Mouse (Mus musculus) ovary, postnatal 36 days (tissue): ENCODE measurements around the gene B4galnt1.
A peak's percentile ranks its signal among the peaks of the same experiment; 100 is the strongest.
"Not testable (repeated sequence)": the region's sequence is repeated elsewhere in the genome, so short reads cannot be mapped to it uniquely, and the experiment has no call there.

Source experiments
- DNase-seq: peaks from one replicate; pipeline ENCODE4 v3.0.0; 2022; ENCODE audit warnings: low spot score, mixed read lengths

B4galnt1 gene

DNA sequence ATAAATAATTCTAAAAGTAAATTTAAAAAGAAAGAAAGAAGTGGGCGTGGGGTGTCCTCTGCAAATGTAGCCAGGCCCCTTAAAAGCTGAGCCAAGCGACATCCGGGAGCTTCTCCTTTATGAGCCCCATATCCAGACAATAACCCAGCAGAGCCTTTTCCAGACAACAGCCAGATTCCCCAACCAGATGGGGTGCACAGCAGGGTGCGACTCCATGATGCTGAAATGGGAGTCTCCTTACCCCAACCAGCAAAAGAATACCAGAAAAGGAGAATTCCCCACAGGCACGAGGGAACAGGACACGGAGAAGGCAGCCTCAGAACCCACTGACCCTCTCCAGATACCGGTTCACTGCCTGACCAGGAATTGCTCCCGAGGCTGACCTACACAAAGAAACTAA is 21.8 kb upstream of the B4galnt1 start:
- DNase-seq: no peak

DNA sequence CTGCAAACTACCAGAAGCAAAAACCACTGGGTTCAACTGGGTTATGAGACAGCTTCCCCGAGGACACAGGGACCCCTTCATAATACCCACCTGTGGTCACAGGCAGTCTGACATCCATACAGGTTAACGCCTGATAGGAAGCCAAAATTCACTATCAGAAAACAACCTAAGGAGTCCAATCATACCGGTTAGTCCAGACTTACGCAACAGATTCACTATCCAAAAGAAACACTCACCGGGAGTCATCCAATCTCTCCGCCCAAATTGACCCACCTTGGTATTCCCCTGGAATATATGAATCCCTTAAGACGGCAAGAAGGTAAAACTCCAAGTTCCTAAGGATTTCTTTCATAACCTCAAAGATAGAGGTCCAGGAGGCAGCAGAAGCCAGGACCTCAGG is 20.5 kb upstream of the B4galnt1 start:
- DNase-seq: no peak

DNA sequence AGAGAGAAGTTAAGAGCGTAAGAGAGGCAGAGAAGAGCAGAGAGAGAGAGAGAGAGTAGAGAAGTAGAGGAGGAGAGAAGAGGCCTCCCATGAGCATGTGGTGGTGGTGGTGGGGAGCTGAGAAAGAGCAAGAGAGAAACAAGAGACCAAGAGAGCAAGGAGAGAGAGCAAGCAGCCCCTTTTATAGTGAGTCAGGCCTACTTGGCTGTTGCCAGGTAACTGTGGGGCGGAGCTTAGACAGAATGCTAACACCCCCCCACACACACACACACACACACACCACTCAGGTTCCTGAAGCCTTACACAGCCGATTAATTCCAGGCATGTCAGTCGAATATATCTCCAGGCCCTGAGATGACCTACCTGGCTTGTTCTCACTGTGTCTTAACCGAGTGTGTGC is 19.7 kb upstream of the B4galnt1 start:
- no peak for DNase-seq

DNA sequence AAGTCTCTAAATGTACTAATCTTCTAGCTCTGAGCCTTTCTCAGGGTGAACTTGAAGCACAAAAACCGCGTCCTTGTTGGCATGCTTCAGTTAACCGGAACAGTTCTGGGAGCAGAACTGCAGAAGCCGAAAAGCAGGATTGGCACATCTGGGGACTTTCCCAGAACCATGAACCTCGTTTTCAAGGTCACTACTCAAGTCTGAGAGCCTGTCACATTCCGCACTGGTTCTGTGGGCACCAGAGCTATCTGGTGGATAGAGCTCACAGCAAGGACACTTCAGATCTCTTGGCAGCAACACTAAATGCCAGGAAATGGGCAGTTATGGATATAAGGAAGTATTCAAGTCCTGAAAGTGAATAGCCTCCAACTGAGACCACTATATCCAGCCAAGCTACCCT is 17.9 kb upstream of the B4galnt1 start:
- DNase-seq: no peak

DNA sequence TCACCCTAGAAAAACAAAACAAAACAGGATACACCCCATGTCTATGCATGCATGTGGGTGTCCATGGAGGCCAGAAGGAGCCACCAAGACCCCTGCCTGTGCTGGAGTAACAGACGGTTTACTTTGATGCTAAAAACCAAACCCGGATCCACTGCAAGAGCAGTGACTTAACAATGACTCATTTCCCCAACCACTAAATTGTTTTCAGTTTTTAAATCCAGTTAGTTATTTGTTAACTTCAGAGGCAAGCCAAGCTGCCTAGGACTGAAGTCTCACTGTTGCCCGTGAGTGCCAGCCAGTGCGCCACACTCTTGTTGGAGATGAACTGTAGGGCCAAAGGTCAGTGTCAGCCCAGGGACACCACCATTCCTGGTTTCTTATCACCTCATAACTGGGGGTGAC is 14.6 kb upstream of the B4galnt1 start:
- no peak for DNase-seq

DNA sequence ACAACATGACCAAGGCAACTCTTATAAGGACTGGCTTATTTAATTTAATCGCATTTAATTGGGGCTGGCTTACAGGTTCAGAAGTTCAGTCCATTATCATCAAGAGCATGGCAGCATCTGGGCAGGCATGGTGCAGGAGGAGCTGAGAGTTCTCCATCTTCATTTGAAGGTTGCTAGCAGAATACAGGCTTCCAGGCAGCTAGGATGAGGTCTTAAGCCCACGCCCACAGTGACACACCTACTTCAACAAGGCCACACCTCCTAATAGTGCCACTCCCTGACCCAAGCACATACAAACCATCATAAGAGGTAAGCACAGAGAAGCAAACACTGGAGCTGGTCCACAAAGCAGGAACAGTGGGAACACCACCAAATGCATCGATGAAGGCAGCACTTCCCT is 13.8 kb upstream of the B4galnt1 start:
- not testable (repeated sequence) for DNase-seq

DNA sequence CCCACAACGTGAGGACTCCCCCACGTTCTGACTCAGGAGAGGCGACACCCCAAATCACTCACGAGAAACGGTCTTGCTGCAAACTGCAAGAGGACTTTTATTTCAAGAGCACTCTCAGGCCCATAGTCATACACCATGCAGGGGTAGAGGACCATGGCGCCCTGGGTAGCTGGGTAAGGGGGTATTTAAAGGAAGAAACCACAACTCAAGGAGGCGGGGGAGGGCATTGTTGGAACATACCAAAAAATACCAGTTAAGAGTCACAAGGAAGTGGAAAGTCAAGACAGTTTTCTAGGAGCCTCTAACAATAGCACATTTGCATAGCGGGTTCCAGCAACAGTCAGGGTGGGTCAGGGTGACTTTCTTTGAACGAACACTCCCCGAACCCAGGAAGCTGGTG is 12.5 kb upstream of the B4galnt1 start:
- DNase-seq: not testable (repeated sequence)

DNA sequence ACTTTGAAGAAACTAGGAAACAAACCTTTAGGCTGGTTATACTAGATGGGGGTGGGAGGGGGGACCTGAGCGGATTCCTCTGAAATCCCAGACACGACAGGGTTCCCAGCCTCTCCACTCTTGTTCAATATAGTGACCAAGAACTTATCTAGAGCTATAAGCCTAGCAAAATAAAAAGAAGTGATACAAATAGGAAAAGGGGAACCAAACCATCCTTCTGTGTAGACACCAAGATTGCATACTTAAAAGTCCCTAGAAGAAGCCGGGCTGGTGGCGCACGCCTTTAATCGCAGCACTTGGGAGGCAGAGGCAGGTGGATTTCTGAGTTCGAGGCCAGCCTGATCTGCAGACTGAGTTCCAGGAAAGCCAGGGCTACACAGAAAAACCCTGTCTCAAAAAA is 11.7 kb upstream of the B4galnt1 start:
- no peak for DNase-seq

DNA sequence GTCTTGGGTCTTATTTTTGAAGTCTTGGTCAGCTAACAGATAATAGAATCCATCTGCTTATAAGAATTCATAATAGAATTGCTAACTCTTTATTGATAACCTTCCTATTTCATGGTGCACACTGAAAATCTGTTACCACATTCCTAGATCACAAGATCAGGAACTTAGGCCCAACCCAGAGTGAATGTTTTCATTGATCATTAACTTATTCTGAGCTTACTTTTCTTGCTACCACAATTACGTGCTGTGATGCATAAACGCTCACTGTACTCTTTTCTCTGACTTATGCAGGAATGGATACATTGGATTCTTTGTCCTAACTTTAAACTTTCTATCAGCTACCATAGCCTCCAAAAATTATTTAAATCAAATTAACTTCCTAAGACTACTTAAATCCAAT is 10.8 kb upstream of the B4galnt1 start:
- DNase-seq: no peak

DNA sequence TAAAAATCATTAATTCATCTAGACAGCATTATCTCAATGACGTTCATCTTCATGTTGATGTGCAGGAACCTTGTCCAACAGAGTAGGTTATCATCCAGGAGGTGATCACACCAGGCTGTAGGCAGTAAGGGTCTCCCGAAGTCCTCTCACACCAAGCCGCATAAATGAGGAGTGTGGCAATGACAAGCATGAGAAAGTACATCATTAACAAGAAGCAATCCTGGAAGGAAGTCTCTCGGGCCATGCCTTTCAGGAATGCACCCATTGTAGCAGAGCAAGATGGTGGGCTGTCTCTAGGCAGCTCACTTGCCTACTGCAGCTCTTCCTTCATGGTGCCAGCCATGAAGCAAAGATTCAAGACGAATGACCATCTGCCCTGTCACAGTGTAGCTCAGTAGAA is 10.4 kb upstream of the B4galnt1 start:
- no peak for DNase-seq

DNA sequence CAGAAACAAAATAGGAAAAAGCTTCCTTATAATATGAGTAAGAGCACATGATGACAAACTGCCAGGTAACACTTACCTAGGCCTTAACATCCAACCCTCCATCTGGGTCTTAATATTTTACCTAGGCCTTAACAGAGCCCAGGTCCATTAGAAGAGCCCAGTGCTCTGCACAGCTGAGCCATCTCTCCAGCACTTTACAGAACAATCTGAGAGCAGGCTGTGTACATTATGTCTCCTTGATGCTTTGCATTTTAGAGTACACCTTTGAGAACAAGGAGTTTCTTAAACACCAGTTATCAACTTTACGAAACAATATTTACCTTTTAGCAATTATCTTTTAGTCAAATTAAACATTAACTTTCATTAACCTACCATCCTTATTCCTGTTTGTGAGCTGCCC is 8.9 kb upstream of the B4galnt1 start:
- DNase-seq: no peak

DNA sequence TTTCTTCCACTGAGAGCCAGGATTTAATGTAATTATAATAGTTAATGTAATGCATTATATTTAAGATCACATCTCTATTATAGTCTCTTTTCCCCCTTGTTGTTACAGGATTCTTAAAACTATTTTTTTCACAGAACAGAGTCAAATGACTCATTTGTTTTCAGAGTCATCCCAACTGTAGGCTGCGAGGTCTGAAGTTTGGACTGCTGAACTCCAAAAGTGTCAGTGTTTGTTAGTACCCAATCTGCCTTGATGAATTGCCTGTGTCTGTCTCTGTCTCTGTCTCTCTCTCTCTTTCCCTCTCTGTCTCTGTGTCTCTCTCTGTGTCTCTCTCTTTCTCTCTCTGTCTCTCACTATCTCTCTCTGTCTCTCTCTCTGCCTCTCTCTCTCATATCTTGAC is 8.5 kb upstream of the B4galnt1 start:
- DNase-seq: no peak

DNA sequence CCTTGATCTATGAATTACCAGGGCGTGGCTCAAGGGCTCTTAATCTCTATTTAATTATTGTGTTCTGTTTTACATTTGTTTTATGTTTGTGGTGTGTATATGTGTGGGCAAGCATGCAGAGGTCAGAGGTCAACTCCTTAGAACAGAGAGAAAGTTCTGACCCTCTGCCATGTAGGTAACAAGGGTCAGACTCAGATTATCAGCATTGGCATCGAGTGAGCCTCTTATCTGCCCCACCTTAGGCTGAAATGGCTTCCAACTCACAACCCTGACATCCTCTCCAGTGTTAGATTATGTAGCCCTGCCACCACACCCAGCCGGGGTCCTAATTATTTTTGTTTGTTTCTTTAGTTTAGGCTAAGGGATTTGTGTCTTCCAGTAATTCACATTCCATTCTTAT is 6.6 kb upstream of the B4galnt1 start:
- no peak for DNase-seq

DNA sequence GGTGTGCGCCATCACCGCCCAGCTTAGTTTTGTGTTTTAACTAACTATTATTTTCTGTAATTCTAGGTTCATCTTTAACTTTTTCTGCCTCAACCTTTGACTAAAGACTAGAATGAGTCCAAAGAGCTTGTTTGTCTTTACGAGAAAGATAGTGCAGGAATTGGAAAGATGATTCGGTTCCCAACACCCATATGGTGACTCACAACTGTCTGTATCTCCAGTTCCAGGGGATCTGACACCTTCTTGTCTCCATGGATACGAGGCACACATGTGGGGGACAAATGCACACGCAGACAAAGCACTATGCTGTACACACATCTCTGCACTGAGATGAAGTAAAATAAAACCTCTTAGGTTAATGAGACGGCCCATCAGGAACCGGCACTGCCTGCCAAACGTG is 4.9 kb upstream of the B4galnt1 start:
- DNase-seq: no peak

DNA sequence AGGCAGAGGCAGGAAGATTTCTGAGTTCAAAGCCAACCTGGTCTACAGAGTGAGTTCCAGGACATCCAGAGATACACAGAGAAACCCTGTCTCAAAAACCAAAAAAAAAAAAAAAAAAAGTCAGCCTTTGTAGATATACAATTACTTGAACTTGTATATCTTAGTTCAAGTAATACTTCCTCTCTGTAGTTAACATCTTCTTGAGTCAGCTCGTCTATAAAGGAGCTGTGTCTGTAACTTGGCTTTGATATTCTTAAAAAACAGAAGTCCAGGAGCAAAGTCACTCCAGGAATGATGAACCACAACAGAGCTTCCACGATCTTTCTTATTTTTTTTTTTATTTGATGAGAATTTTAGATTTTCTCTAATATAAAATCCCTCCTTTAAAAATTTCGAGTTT is 4.3 kb upstream of the B4galnt1 start:
- DNase-seq: no peak

DNA sequence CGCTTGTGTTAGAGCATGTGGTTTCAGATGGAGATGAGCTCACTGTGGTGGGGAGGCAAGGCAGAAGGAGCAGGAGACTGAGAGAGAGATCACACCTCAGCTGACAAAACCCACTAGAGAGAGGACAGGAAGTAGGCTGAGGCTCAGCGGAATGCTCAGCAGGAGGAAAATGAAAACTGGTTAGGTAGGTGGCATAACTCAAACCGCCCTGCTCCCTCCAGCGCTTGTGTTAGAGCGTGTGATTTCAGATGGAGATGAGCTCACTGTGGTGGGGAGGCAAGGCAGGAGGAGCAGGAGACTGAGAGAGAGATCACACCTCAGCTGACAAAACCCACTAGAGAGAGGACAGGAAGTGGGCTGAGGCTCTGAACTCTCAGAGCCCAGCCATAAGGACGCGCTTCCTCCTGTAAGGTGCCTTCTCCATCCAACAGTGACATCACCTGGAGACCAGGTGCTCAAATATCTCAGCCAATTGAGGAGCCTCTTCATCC is 2.2 kb upstream of the B4galnt1 start:
- DNase-seq: not testable (repeated sequence)

DNA sequence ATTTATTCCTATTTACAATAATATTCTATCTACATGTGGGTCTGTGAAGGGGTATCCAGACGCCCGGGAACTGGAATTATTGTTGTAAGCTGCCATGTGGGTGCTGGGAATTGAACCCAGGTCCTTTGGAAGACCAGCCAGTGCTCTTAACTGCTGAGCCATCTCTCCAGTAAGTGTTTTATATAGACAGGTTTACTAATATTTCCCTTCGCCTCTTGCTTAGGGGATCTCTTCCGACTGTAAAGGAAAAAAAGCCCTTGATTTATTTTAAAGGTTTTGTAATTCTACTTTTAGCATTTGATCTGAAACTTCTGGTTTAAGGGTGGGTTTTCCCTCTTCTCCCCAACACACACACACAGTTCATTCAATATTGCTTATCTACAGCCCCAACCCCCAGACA is 835 bp upstream of the B4galnt1 start:
- DNase-seq: no peak

DNA sequence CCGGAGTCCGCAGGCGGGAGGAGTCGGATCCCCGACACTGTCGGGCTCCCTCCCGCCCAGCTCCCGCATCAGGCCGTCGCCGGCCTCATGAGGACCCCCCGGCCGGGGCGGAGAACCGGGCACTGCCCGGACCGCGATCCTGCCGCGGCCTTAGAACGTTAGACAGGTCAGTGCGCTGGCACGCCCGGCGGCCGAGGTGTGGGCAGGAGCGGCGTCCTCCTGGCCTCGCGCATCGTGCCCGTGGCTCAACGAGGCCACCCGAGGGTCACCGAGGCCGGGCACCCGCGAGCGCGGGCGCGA is 279 bp downstream of the B4galnt1 start:
- no peak for DNase-seq

DNA sequence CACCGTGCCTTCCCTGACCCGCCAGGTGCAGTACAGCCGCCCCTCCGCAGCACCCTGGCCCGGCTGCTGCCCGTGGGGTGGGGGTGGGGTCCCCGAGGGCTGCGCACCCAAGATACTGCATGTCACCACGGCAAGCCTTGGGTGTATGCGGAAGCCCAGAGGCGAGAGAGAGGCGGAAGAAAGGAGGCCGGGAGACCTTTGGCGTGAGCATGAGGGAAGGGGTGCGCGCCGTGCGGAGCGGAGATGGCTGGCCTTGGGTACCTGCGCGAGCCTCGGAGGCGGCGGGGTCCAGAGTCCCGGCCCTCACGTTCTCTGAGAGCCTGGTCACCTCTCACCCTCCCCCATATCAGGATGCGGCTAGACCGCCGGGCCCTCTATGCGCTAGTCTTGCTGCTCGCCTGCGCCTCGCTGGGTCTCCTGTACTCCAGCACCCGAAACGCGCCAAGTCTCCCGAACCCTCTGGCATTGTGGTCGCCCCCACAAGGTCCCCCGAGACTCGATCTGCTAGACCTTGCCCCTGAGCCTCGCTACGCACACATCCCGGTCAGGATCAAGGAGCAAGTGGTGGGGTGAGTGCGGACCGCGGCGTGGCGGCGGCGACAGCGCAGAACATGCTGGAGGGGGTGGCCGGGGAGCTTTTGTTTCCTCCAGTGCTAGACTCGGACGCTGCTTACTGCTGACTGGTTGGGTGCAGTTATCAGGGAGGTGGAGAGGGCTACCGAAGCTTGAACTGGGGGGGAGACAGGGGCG is 804 bp downstream of the B4galnt1 start:
- peak; percentile 32 for DNase-seq

DNA sequence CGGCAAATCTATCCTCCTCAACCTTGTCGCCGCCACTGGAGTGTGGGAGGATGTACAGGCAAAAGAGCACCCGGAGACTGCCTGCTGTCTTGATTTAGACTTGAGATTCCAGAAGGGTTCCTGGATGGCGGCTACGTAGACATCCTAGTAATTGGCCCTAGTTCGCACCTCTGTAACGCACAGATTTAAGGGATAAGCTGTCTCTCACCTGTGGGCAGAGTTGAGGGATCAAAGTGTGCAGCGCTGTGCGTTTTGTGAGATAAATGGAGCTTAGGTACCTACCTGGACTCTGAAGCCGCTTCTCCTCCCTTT is 1.3 kb downstream of the B4galnt1 start:
- no peak for DNase-seq

DNA sequence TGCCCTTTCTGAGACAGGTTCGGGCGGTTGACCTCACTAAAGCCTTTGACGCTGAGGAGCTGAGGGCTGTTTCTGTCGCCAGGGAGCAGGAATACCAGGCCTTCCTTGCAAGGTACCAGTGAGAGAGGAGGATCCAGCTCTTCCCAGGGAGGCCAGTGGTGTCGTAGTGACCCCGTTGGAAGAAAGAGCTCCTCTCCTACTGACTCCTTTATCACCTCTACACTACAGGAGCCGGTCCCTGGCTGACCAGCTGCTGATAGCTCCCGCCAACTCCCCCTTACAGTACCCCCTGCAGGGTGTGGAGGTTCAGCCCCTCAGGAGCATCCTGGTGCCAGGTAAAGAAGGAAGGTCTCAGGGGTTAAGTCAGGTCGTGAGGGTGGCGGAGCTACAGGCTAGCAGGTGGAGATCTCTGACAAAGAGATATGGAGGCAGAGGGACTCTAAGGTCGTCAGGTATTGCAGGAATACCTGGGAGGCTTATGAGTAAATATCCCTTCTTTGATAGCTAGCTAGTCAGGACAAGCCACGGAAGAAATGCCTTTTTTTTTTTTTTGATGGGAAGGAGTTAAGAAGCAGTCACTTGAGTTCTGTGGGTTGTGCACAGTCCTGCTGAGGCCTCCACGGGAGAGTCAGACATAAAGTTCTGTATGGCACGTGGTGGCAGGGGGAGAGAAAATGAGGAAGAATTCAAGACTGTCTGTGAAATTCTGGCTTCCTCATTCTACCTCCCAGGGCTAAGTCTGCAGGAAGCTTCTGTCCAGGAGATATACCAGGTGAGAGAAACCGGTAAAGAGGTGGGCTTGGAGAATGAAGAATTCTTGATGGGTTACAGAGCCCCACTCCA is 2.0 kb downstream of the B4galnt1 start:
- DNase-seq: no peak

DNA sequence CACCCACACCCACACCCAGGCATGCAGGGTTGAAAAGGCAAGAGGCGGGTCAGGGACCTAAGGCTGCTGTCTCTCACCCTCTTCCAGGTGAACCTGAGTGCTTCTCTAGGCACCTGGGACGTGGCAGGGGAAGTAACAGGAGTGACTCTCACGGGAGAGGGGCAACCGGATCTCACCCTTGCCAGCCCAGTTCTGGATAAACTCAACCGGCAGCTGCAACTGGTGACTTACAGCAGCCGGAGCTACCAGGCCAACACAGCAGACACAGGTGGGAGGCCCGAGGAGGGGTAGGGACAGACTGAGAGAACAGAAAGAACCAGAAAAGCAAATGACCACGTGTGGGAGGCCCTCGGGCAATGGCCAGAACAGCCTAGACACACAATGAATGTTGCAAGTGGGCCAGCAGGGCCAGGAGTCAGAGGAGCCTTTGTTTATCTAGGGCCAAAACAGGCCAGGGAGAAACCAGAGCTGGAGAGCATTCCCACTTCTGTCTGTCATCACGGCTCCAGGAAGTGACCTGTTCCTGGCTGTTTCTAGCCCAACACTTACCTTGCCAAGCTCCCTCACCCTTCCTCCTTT is 2.7 kb downstream of the B4galnt1 start:
- no peak for DNase-seq

DNA sequence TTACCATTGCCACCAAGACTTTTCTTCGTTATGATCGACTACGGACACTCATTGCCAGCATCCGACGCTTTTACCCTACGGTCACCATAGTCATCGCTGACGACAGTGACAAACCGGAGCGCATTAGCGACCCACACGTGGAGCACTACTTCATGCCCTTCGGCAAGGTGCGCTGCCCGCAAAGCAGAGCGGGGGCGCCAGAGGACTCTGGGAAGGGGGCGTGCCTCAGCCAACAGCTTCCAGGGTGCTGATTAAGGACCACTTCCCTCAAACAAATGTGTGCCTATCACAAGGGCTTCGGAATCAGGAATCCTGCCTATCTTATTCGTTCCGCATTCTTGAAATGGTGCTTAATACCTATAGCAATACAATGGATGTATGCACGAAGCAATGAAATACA is 5.0 kb downstream of the B4galnt1 start:
- no peak for DNase-seq
